Mouse (Mus musculus) liver, adult 2 months (tissue): Measurements from ENCODE around the gene Sun1.

Experiments
- CTCF ChIP-seq: fragments of 200-500 bp; IDR thresholded peaks from 2 replicates; pipeline ENCODE4 v1.5.1; 2011; ENCODE audit warnings: low read depth, low read length, control low read depth
- POLR2A ChIP-seq: fragments of 200-500 bp; IDR thresholded peaks from 2 replicates; pipeline ENCODE4 v1.6.1; 2011; ENCODE audit warnings: low read length, control low read depth; ENCODE audit not compliant: insufficient read depth; ENCODE audit errors: extremely low read depth

GRCm38 (mm10) chr5:139259853-139260252 is 59.4 kb downstream of the Sun1 start:
- TF ChIP-seq CTCF (no peak), POLR2A (no peak)
